9 mouse cellular contexts compared by ENCODE assay signal in genomic region chr16:31290751-31291365, GRCm38 (mm10). TPM values are rescaled to one million over a fixed set of nuclear protein-coding genes. Genes with fewer than 3 reads are reported as not detected.
DNase-seq lines count a peak whose midpoint lies in the region; ATAC-seq lines count a peak whose summit lies in the region.
"Had no signal": no experiment of that assay in that cellular context is flagged by ENCODE, and none has a peak within 500 bp of the region (broad histone marks: within the 10 kb centered on the region; RNA-seq: fewer than 3 reads in every experiment).

No protein-coding gene starts in this region.

- H3K4me1 ChIP-seq in heart, embryonic 10.5 days: peaks cover 22% of the 10 kb centered on the region
- no peaks in the 10 kb centered on the region for H3K4me1 ChIP-seq in forebrain, embryonic 14.5 days (ENCODE audit: control insufficient read depth, insufficient read depth, low read length)
- H3K4me1 ChIP-seq: midbrain, embryonic 12.5 days had no signal

- H3K36me3 ChIP-seq in heart, embryonic 10.5 days: no peaks in the 10 kb centered on the region
- H3K36me3 ChIP-seq in forebrain, embryonic 14.5 days (ENCODE audit: control insufficient read depth, insufficient read depth, low read length): no peaks in the 10 kb centered on the region
- H3K36me3 ChIP-seq: midbrain, embryonic 12.5 days had no signal

- H3K9ac ChIP-seq in forebrain, embryonic 14.5 days (ENCODE audit: low read length): no peak overlapping the region
- H3K9ac ChIP-seq: midbrain, embryonic 12.5 days had no signal

- peak; percentile 11 to 45 for DNase-seq in urinary bladder, adult 18-20 months (ENCODE audit: low spot score in 2 of 2)
- DNase-seq in urinary bladder, postnatal 4 days (ENCODE audit: low spot score in 2 of 2): no peak
- no peak for DNase-seq in heart, embryonic 10.5 days (ENCODE audit: low spot score)
- DNase-seq in kidney, postnatal 36 days: peak; percentile 34 to 65
- no peak for DNase-seq in layer of hippocampus, postnatal 14 days (ENCODE audit: low spot score in 2 of 2)
- DNase-seq in thymus, postnatal 0 days (ENCODE audit: low spot score): no peak
- DNase-seq in forebrain, embryonic 14.5 days (ENCODE audit: low spot score): no peak

- H3K27me3 ChIP-seq in heart, embryonic 10.5 days (ENCODE audit: insufficient read depth, poor library complexity, severe bottlenecking): no peaks in the 10 kb centered on the region
- no peaks in the 10 kb centered on the region for H3K27me3 ChIP-seq in forebrain, embryonic 14.5 days (replicated peaks; ENCODE audit: control insufficient read depth, insufficient read depth, low read length)
- H3K27me3 ChIP-seq: midbrain, embryonic 12.5 days had no signal

- no peak for ATAC-seq in inflammation-experienced regulatory T-cells, adult 6 months
- no peak for ATAC-seq in forebrain, embryonic 14.5 days

- no peak overlapping the region for H3K4me2 ChIP-seq in forebrain, embryonic 14.5 days (ENCODE audit: low read length)
- H3K4me2 ChIP-seq: midbrain, embryonic 12.5 days had no signal

- peak overlapping the region; percentile 78 for H3K27ac ChIP-seq in heart, embryonic 10.5 days
- H3K27ac ChIP-seq in forebrain, embryonic 14.5 days (ENCODE audit: low read depth, low read length): no peak overlapping the region
- H3K27ac ChIP-seq: midbrain, embryonic 12.5 days had no signal

- 59% methylated on average over 7 of the region's 7 CpGs for WGBS in heart, embryonic 10.5 days
- WGBS in forebrain, embryonic 14.5 days: 79% methylated on average over 7 of the region's 7 CpGs

- peak overlapping the region; percentile 27; the same call in 1 of the 2 replicates for H3K4me3 ChIP-seq in heart, embryonic 10.5 days
- no peak overlapping the region for H3K4me3 ChIP-seq in forebrain, embryonic 14.5 days (ENCODE audit: low read depth, low read length)
- H3K4me3 ChIP-seq: midbrain, embryonic 12.5 days had no signal

- H3K9me3 ChIP-seq in heart, embryonic 10.5 days: no peaks in the 10 kb centered on the region
- no peaks in the 10 kb centered on the region for H3K9me3 ChIP-seq in forebrain, embryonic 14.5 days (replicated peaks; ENCODE audit: control insufficient read depth, low read length)
- H3K9me3 ChIP-seq: midbrain, embryonic 12.5 days had no signal

RNA-seq across cellular contexts. Expression of gene Ppp1r2, which starts 15.8 kb away (rescaled TPM):
- 85.0 and 95.4 TPM in 2 replicates for polyA plus RNA-seq in heart, embryonic 10.5 days (2016; fragmentation: Nextera tagmentation; extraction: Ambion mirVana)
- 10 to 100 TPM; 11.7 to 25.1 (median 13.1) TPM for polyA plus RNA-seq in inflammation-experienced regulatory T-cells, adult 6 months (2017; shearing (Covaris generic))
- total RNA-seq in layer of hippocampus, postnatal 14 days (2021): 10 to 100 TPM; 74.8 to 75.6 TPM
- polyA plus RNA-seq in thymus, postnatal 0 days (2015; fragmentation: Nextera tagmentation; extraction: Ambion mirVana): 83.2 and 86.9 TPM in 2 replicates
- polyA plus RNA-seq in forebrain, embryonic 14.5 days (2014; fragmentation: Nextera tagmentation; extraction: Ambion mirVana): 89.0 and 90.5 TPM in 2 replicates

RNA-seq across cellular contexts. Expression of gene Apod, which starts 23.8 kb away (rescaled TPM):
- polyA plus RNA-seq in heart, embryonic 10.5 days (2016; fragmentation: Nextera tagmentation; extraction: Ambion mirVana): not detected in 2 replicates
- polyA plus RNA-seq in inflammation-experienced regulatory T-cells, adult 6 months (2017; shearing (Covaris generic)): under 1 TPM in 1 of 3 experiments, not detected in 2; 0.27 TPM
- 10 to 100 TPM; 49.3 to 58.6 TPM for total RNA-seq in layer of hippocampus, postnatal 14 days (2021)
- 6.6 and 8.3 TPM in 2 replicates for polyA plus RNA-seq in thymus, postnatal 0 days (2015; fragmentation: Nextera tagmentation; extraction: Ambion mirVana)
- 65.3 and 91.8 TPM in 2 replicates for polyA plus RNA-seq in forebrain, embryonic 14.5 days (2014; fragmentation: Nextera tagmentation; extraction: Ambion mirVana)

Comparison
In these comparisons a context has a peak if more than half of its experiments do, and no peak if none do; other contexts are left out.
1. DNase-seq: peak in urinary bladder, adult 18-20 months (2 of 2) and kidney, postnatal 36 days (2 of 2); none in urinary bladder, postnatal 4 days (0 of 2), heart, embryonic 10.5 days (single experiment), layer of hippocampus, postnatal 14 days (0 of 2), thymus, postnatal 0 days (single experiment) and forebrain, embryonic 14.5 days (single experiment).